Mouse (Mus musculus): Measurements from ENCODE around the gene Gm10382.
A peak's percentile ranks its signal among the peaks of the same experiment; 100 is the strongest.
"Not testable (repeated sequence)": the region's sequence is repeated elsewhere in the genome, so short reads cannot be mapped to it uniquely, and the experiment has no call there.

The Gm10382 gene

DNA sequence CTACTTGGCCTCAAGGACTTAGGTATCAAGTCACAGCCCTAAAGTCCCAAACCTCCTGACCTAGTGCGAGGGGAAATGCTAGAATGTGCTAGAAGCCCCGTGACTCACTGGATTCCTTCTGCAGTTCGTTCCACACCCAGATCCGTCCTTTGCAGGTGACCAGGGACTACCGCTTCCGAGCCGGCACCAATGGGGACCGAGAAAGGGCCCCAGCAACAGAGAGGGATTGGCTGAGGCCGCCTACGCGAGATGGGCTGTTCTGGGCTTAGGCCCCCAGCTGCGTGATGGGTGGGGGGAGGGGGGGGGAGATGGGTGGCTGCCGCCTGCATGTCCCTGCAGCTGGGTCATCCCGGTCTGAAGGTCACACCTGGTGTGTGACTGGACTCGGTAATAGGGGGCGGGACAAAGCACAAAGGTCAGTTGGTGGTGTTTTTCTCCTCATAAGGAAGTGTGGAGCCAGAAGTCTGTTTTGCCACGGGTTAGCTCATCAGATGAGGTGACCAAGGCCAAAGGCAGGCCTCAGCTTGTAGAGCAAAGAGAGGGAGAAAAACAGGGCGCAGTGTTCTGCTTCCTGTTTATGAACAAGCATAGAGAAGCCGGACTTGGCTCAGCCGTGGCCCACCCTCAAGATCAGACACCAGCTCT, 4.0 kb downstream of the Gm10382 start:
- DNase-seq (ENCODE audit: extremely low spot score) = peak; percentile 95

DNA sequence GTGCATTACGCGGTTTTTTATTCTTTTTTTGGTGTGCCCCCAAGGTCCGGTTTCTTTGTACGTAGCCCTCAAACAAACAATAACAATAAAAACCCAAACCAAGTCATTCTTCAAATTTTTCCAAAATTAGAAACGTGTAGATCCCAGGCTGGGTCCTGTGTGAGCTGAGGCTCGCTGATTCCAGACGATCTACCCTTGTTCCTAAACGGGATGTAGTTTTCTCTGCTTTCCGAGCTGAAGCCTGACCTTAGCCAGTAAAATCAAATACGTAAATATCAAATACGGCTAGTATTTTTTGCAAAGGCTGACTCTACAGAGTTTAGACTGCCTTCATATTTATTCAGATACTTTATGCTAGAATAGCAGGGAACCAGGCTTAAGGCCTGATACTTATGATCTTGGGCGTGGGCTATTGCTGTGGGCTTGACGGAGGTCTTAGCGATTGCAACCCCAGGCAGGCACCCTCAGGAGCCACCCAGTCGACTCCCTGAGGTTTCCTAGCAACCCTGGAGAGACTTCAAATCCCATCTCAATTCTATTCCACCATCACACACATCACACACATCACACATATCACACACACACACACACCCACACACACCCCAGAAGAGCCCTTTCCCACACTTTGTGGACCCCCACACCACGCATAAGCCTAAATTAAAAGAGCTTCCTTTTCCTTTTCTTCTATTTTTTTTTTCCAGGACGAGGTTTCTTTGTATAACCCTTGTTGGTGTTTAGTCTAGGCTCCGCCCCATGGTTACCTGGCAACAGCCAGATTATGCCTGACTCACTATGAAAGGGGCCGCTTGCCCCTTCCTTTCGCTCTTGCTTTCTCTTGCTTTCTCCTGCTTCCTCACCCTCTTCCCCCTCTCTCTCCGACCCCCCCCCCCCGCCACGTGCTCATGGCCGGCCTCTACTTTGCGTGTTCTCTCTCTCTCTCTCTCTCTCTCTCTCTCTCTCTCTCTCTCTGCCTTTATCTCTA, 4.8 kb downstream of the Gm10382 start:
- peak; percentile 83 for DNase-seq (ENCODE audit: extremely low spot score)

- DNase-seq (ENCODE audit: extremely low spot score) = no peak
These were observed 5.9 kb downstream of the Gm10382 start for GRCm38 (mm10) chr5:125395008-125395407.

DNA sequence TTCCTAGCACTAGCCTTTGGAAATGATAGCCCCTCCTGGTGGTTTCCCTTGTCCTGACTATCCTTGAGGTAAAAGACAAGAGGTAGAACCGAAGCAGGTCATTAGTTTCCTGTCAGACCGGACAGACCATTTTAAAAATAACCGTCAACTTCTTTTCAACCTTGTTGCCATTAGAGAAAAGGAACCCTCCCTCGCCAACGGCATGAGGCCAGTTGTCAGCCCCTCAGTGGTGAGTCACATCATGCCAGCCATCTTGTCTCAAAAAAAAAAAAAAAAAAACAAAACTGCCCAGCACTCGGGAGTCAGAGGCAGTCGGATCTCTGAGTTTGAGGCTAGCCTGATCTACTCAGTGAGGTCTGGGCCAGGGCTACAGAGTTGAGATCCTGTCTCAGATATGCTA, 11.8 kb downstream of the Gm10382 start:
- no peak for DNase-seq (ENCODE audit: extremely low spot score)

DNA sequence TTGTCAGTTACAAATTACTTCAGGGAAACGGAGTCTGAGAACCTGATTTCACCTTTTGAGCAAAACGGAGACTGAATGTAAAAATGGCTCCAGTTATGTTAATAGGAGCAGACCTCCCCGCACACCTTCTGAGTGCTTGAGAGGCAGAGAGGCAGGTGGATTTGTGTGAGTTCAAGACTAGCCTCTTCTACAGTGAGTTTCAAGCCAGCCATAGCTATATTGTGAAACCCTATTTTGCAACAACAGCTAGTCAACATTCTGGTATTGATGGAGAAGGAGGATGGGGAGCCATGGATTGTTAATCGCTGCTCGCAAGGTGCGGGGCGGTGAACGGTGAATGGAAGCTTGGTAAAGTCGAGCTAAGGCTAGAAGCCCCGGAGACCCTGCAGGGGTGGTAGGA, 13.4 kb downstream of the Gm10382 start:
- DNase-seq (ENCODE audit: extremely low spot score) = no peak

GRCm38 (mm10) chr5:125402991-125403390, 13.9 kb downstream of the Gm10382 start:
- DNase-seq (ENCODE audit: extremely low spot score) = no peak

DNA sequence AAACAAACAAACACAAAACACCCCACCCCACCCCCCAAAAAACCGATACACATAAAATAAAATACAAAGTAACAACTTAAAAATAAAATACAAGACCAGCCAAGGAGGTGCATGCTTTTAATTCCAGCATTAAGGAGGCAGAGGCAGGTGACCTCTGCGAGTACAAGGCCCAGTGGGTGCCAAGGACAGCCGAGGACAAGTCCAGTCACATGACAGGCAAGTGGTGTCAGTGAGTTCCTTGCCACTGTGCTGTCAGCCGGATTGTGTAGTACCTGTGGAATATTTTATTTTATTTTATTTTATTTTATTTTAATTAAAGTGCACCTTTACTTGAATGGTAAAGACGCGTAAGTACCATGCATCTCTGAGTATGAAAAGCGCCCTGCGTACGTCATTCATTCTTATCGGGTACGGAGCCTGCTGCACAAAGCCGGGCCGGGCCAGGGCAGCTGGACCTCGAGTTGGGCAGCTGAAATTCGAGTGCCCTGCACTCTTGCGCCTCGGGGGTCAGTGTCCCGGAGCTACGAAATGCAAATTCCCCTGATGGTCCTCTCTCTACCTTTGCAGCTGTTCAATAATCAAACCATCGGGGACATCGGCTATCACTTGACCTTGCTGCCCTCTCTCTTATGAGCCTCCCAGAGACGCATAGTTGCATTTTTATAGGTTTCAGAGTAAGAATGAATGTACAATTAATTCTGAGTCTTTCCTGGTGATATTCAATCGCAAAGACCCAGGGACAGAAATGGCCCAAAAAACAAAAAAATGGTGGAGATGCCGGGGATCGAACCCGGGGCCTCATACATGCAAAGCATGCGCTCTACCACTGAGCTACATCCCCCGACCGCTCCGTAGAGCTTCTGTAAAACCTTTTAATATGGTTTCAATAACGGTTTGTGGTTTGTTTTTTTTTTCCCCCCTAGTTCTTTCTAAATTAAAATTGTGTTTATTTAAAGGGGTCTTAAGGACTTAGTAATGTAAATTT, 14.7 kb downstream of the Gm10382 start:
- peak; percentile 88 for DNase-seq (ENCODE audit: extremely low spot score)

- DNase-seq (ENCODE audit: extremely low spot score) = no peak
These were observed 15.4 kb downstream of the Gm10382 start for GRCm38 (mm10) chr5:125404536-125404902.

DNA sequence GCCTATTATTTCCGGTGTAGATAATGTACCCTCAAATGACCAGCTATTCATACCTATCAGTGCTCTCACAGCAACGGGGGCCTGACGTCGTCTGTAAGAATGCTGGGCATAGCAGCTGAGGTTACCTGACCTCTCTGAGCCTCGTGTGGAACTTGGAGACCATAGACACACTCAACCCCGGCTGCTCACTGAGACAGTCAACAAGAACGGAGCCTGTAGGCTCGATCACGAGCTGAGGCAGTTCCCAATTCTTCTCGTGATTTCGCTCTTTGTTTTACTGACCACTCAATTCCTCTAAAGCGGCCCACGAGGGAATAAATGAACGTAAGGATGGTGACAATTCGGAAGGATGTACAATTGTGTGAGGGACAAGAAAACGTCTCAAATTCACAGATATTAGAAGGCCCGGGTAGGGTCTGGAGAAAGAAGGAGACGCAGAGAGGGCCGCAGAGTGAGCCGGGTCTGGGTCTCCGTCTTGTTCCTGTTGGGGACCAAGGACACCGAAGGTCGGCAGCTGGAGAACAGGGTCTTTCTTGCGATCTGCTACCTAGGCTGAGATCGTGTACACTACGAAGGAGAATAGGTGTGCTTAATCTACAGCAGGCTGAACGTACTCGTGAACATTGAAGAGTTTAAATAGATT, 15.9 kb downstream of the Gm10382 start:
- peak; percentile 89 for DNase-seq (ENCODE audit: extremely low spot score)

GRCm38 (mm10) chr5:125405546-125406248, 16.6 kb downstream of the Gm10382 start:
- DNase-seq (ENCODE audit: extremely low spot score) = peak; percentile 93

GRCm38 (mm10) chr5:125406322-125407016, 17.3 kb downstream of the Gm10382 start:
- no peak for DNase-seq (ENCODE audit: extremely low spot score)

GRCm38 (mm10) chr5:125407020-125407830, 18.1 kb downstream of the Gm10382 start:
- DNase-seq (ENCODE audit: extremely low spot score) = no peak

GRCm38 (mm10) chr5:125407910-125408575, 18.9 kb downstream of the Gm10382 start:
- DNase-seq (ENCODE audit: extremely low spot score) = no peak

DNA sequence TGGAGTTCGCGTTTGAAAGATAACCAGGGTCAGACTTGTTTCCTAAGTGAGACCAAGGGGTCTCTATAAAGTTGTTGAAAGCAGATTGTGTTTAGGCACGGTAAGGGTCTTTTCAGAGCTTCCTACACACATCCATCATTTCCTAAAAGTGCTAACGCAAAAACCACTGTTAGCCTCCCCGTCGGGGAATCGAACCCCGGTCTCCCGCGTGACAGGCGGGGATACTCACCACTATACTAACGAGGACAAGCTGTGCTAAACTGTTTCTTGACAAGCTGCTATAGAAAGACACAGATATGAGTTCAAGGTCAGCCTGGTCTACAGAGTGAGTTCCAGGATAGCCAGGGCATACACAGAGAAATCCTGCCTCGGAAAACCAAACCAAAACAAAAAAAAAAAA, 19.7 kb downstream of the Gm10382 start:
- peak; percentile 92 for DNase-seq (ENCODE audit: extremely low spot score)

GRCm38 (mm10) chr5:125409348-125410090, 20.4 kb downstream of the Gm10382 start:
- peak; percentile 83 for DNase-seq (ENCODE audit: extremely low spot score)

DNA sequence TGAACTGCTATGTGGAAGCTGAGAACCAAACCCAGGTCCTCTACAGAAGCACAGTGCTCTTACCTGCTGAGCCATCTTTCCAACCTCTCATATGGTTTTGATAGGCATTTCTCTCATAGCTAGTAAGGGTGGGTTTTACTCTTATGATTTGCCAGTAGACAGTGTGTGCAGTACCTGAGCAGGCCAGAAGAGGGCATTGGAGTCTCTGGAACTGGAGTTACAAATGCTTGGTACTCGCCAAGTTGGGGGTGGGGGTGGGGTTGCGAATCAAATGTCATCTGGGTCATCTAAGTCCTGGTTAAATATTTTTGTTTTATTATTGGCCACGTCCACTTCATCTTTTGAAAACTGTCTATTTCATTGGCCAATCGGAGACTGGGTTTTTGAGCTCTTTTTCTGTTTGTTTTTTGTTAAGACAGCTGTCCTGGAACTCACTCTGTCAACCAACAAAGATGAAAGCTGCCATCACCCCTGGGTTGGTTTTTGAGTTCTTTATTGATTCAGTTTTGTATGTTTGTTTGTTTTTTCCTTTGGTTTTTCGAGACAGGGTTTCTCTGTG, 22.9 kb downstream of the Gm10382 start:
- peak; percentile 62 for DNase-seq (ENCODE audit: extremely low spot score)

DNA sequence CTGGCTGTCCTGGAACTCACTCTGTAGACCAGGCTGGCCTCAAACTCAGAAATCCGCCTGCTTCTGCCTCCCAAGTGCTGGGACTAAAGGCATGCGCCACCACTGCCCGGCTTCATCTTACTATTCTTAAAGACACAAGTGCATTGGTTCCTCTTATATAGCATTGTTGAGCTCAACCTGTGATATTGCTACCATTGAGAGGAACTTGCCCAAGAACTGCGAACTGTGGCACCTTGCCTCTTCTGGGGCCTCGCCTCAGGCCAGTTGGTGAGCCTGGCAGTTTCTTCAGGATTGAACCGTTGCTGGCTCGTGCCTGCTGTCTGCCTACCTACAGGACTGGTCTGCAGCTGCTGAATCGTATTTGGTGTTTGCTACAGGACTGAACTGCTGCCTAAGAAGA, 23.4 kb downstream of the Gm10382 start:
- not testable (repeated sequence) for DNase-seq (ENCODE audit: extremely low spot score)

DNA sequence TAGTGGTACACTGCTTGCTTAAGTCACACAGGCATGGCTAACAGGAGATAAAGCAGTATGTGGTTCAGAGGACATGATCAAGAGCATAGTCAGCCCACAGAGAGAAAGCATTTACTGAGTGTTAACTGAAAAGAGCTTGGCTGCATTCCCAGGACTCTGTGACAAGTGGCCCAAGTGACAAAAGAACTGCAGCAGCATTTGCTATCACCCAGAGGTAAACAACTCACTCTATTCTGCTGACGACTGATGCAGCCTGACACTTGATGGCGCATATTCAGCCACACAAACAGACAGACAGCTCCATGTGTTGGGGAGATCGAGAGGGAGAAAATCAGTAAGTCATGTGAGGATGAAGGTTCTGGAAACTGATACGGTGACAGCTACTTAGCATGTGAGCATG, 24.6 kb downstream of the Gm10382 start:
- DNase-seq (ENCODE audit: extremely low spot score) = no peak

Measured in embryo, embryonic 9.5 days (tissue).